Mouse (Mus musculus) midbrain, embryonic 16.5 days (tissue): ENCODE data around the gene Olfr17. TPM values are rescaled to one million over a fixed set of nuclear protein-coding genes. Genes with fewer than 3 reads are reported as not detected.

Experiments used
- polyA plus RNA-seq: library from polyadenylated mRNA; unstranded; fragments of >200 nt; fragmentation: Nextera tagmentation; extraction: Ambion mirVana; gene quantifications from 2 replicates; pipeline ENCODE4 v1.2.1, GENCODE M21; 2015

The Olfr17 gene
- polyA plus RNA-seq, 1 experiment from 2014 or later: not detected

Other genes with a start within 250 kb of the Olfr17 start
- not detected in 2 replicates for gene Olfr703, start 249.9 kb upstream of the Olfr17 start, polyA plus RNA-seq
- gene Olfr704, start 230.0 kb upstream of the Olfr17 start, polyA plus RNA-seq: not detected in 2 replicates
- gene Olfr705, start 216.3 kb upstream of the Olfr17 start, polyA plus RNA-seq: not detected in 2 replicates
- gene Olfr706, start 205.1 kb upstream of the Olfr17 start, polyA plus RNA-seq: not detected in 2 replicates
- gene Olfr707, start 192.0 kb upstream of the Olfr17 start, polyA plus RNA-seq: not detected in 2 replicates
- gene Olfr1532-ps1, start 185.2 kb upstream of the Olfr17 start, polyA plus RNA-seq: not detected in 2 replicates
- not detected in 2 replicates for gene Olfr709-ps1, start 161.0 kb upstream of the Olfr17 start, polyA plus RNA-seq
- gene Olfr710, start 144.9 kb upstream of the Olfr17 start, polyA plus RNA-seq: not detected in 2 replicates
- gene Olfr6, start 129.3 kb upstream of the Olfr17 start, polyA plus RNA-seq: not detected in 2 replicates
- gene Olfr711, start 117.8 kb upstream of the Olfr17 start, polyA plus RNA-seq: not detected in 2 replicates
- gene Olfr2, start 87.1 kb upstream of the Olfr17 start, polyA plus RNA-seq: not detected in 2 replicates
- not detected in 2 replicates for gene Olfr713, start 62.0 kb upstream of the Olfr17 start, polyA plus RNA-seq
- not detected in 2 replicates for gene Olfr714, start 22.2 kb upstream of the Olfr17 start, polyA plus RNA-seq
- gene Olfr715b, start 17.1 kb downstream of the Olfr17 start, polyA plus RNA-seq: not detected in 2 replicates
- gene Olfr715, start 37.9 kb downstream of the Olfr17 start, polyA plus RNA-seq: not detected in 2 replicates
- not detected in 2 replicates for gene Olfr716, start 45.1 kb downstream of the Olfr17 start, polyA plus RNA-seq
- not detected in 2 replicates for gene Nlrp14, start 73.8 kb downstream of the Olfr17 start, polyA plus RNA-seq
- not detected in 2 replicates for gene Rbmxl2, start 116.2 kb downstream of the Olfr17 start, polyA plus RNA-seq